Mouse (Mus musculus): Measurements from ENCODE around the gene Lrrc2. TPM values are rescaled to one million over a fixed set of nuclear protein-coding genes. Genes with fewer than 3 reads are reported as not detected.

Gene Lrrc2
- total RNA-seq (2021), result 10 to 100 TPM; 52.4 to 64.1 TPM
- long read RNA-seq, experiment 1, partial matches to known transcripts, result 16 of 58 reads
- long read RNA-seq, experiment 1, other reads (novel, unspliced or antisense), result 42 of 58 reads
- long read RNA-seq, experiment 2, partial matches to known transcripts, result 6 of 88 reads
- long read RNA-seq, experiment 2, other reads (novel, unspliced or antisense), result 82 of 88 reads

DNA sequence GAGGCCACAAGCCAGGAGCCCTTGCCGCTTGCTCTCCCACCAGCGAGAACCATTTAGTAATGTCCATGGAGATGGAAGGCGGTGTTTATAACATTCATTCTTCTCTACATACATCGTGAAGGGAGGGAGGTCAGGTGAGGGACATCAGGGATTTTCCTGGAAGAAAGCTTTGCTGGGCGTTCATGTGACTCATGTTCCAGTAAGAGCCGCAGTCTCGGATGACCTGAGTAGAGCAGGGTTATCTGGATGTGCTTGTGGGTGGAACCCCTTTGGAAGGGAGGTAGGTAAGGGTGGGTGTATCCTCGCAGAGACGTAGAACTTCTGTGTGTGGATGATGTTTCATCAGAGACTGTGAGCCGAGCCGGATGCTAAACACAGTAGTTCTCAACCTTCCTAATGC, at the start of gene Lrrc2:
Gene Lrrc2 (plus strand): TSS at position 149 of the 400 bp plus-strand sequence.
- no peak for DNase-seq

- no peak for DNase-seq
Measured at GRCm38 (mm10) chr9:110902271-110902670, 49.1 kb upstream of the Lrrc2 start.

DNA sequence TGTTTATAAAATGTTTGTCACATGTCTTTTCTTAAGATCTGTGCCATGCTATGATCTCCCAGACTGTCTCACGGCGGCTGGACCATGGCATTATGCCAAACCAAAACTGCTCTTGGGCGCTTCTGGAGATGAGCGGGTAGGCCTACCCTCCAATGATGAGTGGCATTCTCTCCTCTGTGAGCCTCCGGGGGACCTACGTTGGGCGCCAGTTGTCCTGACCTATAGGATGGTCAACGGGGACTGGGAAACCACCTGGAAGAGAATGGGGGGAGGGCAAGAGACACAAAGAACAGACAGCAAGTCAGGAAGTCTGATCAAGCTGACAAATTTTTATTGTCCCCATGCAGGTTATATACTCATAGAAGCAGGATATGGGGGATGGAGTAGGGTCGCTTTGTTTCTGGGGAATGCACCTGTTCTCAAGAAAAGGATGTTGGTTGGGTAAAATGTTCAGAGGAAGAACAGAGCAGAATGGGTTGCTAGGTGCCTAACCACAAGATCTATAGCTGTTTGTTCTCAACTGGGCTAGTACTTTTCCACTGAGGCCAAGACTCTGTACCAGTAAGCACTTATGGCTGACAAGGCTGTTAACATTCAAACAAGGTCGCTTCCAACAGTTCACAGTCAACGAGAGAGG, 44.0 kb upstream of the Lrrc2 start:
- DNase-seq, result no peak

- DNase-seq, result no peak
Measured at GRCm38 (mm10) chr9:110907838-110908630, 43.3 kb upstream of the Lrrc2 start.

DNA sequence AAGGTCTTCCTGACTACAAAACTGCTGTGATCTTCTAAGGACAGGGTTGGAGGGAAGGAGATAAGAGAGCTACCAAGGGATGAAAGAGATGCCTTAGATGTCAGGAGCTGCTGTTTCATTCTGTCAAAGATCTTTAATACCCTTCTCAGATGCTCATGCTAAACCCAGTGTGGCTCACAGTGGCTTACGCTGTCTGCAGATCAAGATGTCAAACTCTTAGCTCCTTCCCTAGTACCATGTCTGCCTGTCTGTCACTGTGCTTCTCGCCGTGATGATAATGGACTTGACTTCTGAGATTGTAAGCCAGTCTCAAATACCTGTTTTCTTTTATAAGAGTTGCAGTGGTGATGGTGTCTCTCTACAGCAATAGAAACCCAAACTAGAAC, 42.7 kb upstream of the Lrrc2 start:
- DNase-seq, result no peak

- no peak for DNase-seq
Measured at GRCm38 (mm10) chr9:110909371-110909967, 41.9 kb upstream of the Lrrc2 start.

- DNase-seq, result no peak
Measured at GRCm38 (mm10) chr9:110914631-110915236, 36.6 kb upstream of the Lrrc2 start.

DNA sequence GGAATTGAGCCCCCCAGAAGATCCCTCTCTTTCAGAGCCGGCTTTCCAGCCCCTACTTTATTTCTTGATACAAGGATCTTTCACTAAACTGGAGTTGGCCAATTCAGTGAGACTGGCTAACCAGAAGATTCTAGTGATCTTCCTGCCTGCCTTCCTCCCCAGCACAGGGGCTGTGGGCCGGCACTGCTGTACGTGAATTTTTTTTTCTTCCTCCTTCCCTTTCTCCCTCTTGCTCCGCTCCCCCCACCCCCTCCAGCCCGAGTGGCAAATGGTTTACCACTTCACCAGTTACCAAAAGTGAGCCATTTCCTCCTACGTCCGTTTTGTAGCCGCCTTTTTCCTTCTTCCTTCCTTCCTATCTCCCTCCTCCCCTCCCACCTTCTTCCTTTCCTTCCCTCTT, 35.9 kb upstream of the Lrrc2 start:
- no peak for DNase-seq

DNA sequence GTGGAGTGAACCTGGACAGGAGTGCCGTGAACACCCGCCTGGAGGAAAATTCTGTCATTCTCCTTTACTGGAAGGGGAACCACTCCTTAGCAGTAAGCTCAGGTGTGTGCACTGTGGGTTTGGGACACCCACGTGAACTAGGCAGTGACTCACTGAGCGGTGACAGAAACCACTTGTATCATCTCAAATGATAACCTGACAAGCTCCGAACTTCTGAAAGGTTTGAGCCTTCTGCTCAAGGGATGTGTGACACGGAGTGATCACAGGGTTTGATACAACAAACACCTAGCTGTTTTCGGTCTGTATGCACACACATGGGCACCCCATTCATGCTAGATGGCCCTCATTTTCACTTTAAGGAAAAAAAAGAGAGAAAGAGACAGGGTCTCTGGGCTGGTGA, 34.6 kb upstream of the Lrrc2 start, which contains the start of gene Fam240a:
Gene Fam240a (minus strand): TSS at position 76 of the 400 bp plus-strand sequence.
- DNase-seq, result no peak

DNA sequence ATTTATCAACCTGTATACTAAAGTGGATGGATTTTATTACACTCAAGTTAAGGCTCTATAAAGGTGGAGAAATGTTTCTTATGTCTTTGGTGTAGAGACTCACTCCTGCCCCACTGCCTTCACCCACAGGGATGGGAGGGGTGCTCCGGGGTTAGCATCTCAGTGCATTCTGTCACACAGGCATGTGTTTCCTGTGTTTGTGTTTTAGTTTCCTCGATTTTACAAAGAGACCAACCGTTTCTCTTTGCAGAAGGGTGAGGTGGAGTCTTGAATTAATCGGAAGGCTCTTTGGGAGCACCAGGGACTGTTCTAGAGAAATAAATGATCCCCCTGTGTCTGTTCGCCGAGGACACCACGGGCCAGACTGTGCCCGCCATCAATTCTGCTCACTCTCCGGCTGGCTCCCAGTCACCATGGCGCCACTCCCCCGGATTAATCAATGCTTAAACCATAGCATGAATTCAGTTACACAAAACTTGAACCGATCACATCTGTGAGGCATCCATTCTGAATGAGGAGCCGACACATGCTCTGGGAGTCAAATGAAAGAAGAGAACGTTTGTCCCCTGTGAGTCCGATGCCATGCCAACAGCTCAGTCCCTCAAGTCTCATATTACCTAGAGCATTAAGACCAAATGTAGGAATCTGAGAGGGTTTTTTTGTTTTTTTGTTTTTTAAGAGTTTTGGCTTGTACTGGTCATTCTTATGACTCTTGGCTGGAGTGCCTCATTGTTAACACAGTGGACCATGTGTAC, 30.5 kb upstream of the Lrrc2 start:
- DNase-seq, result no peak

DNA sequence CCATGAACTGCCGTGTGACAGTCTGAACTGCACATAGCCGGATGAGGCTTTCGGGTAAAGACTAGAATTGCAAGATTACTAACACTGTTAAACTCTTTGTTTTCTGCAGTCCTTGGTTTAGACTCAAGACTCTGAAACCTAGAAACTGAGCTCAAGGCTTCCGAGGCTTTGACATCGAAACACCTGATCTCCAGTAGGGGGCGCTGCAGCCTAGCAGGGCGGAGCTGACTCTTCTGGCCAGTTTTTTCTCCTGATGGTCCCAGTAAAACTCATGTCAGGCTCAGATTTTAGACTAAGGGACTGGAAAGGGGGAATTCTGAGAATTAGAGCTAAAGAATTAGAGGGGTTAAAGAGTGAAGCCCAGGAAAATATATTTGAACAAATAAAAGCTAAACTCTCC, 28.6 kb upstream of the Lrrc2 start:
- DNase-seq, result peak; percentile 52

GRCm38 (mm10) chr9:110931573-110931972, 19.8 kb upstream of the Lrrc2 start:
- no peak for DNase-seq

- DNase-seq, result no peak
Measured at GRCm38 (mm10) chr9:110933850-110934437, 17.4 kb upstream of the Lrrc2 start.

DNA sequence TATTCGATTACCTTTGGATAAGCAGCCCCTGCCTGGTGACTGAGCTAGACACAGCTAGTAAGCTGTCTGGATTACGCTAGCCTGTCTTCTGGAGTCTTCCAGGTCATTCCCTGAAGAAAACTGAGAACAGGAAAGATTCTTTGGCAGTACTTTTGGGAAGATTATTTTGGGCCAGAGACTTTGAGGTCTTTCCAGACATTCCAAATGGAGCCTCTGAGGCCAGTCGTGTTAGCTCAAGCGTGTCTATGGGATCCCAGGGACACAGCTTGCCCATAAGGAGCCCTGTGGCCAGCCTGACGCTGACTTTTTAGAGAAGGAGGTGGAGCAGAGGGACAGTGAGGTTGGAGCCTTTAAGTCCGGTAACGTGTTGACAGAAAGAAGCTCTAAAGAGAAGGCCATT, 15.4 kb upstream of the Lrrc2 start:
- DNase-seq, result peak; percentile 16

DNA sequence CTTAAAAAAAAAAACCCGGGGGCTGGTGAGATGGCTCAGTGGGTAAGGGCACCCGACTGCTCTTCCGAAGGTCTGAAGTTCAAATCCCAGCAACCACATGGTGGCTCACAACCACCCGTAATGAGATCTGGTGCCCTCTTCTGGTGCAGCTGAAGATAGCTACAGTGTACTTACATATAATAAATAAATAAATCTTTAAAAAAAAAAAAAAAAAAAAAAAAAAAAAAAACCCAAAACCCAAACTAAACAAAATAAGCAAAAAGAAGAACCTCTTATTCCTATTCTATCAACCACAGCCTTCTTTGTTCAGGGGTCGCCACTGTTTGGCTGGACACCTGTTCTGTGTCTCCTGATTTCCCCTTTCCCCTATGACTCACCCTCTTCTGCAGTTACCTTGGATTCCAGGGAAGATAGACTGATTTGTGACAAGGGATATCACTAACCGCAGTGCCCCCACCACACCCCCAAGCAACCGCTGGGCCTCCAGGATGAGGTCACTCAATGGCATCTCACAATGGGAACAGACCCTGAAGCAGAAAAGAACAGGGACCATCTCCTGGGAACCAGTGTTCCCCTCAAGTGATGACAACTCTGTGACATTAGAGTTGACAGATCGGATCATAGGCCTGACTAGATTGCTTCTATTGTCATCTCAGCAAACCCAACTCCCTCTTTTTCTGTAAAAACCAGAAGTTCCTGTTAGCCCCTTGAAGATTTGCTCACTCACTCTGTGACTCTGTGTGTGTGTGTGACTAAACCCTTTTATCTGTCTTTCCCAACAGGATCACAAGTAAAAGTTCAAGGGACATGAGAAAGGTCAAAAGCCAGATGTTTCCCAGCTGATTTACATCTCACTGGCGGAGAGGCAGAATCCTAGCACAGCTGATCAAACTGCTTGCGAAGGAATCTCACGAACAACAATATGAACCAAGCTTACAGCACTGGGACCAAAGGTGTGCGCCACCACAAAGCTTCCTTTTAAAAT, 13.5 kb upstream of the Lrrc2 start:
- DNase-seq, result no peak

- no peak for DNase-seq
Measured at GRCm38 (mm10) chr9:110944265-110944664, 7.1 kb upstream of the Lrrc2 start.

DNA sequence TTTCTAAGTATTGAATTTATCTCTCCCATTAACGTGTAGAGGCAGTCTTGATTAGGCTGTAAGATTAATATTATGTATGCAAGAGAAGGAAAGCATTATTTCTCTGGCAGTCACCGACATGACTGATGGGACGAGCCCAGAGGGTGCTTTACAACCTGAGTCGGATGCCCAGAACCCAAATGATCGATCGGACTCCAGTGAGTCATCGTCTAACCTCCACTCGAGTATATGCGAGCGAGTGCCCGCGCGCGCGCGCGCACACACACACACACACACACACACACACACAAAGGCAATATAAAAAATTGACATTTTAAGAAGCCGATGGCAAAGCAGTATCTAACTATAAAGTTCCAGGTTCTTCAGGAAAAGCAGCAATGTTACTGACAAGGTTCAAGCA, 6.0 kb upstream of the Lrrc2 start:
- DNase-seq, result no peak

DNA sequence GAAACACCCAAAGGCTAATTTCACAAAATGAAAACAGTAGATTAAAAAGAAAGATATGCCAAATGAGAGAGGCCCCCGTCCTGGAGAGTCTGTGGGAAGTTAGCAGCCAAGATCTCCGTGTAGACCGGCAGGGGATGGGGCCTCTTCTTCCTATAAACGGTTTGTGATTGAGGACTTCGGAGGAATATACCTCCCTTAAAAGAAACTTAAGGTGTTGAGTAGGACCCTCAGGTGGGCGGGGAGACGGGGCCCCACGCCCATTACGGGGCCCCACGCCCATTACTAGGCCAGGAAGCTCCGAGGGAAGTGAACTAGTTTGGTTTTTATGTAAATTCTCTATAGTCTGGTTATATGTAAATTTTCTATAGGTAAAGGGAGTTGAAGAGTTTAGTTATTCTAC, 5.4 kb upstream of the Lrrc2 start, which contains the start of gene Tdgf1:
Gene Tdgf1 (minus strand): TSS at position 233 of the 400 bp plus-strand sequence.
- DNase-seq, result no peak

- DNase-seq, result no peak
Measured at GRCm38 (mm10) chr9:110946548-110947044, 4.7 kb upstream of the Lrrc2 start.

GRCm38 (mm10) chr9:110947261-110947661, 4.1 kb upstream of the Lrrc2 start:
- DNase-seq, result no peak
